Mouse (Mus musculus) liver, embryonic 16.5 days (tissue): ENCODE measurements around the gene Bcl2l1. TPM values are rescaled to one million over a fixed set of nuclear protein-coding genes. Genes with fewer than 3 reads are reported as not detected.

Experiments used
- ATAC-seq: fragments of 200-750 bp; cut with Nextera tagmentation; 2 replicates; pipeline ENCODE4 v1.8.0; 2017; ENCODE audit warnings: low read depth, mild to moderate bottlenecking, moderate number of reproducible peaks, moderate library complexity
- H3K27ac ChIP-seq: fragments of 300-500 bp; sonication (generic); 2 replicates; pipeline ENCODE4 v1.5.1; 2014; ENCODE audit warnings: mild to moderate bottlenecking, low read length
- H3K27me3 ChIP-seq: fragments of 300-500 bp; sonication (generic); 2 replicates; pipeline ENCODE4 v1.6.1; 2014; ENCODE audit warnings: low read depth, low read length, mixed read lengths; ENCODE audit not compliant: control insufficient read depth, insufficient read depth
- H3K36me3 ChIP-seq: fragments of 300-500 bp; sonication (generic); 2 replicates; pipeline ENCODE4 v1.6.1; 2014; ENCODE audit warnings: mild to moderate bottlenecking; ENCODE audit not compliant: control insufficient read depth, insufficient read depth
- H3K4me1 ChIP-seq: fragments of 300-500 bp; sonication (generic); 2 replicates; pipeline ENCODE4 v1.6.1; 2014; ENCODE audit warnings: low read depth, low read length, mixed read lengths; ENCODE audit not compliant: control insufficient read depth
- H3K4me2 ChIP-seq: fragments of 300-500 bp; sonication (generic); 2 replicates; pipeline ENCODE4 v1.6.1; 2014; ENCODE audit warnings: low read depth, low read length, mixed read lengths
- H3K4me3 ChIP-seq: fragments of 300-500 bp; sonication (generic); 2 replicates; pipeline ENCODE4 v1.5.1; 2014; ENCODE audit warnings: low read depth, mild to moderate bottlenecking, low read length
- H3K9ac ChIP-seq: fragments of 300-500 bp; sonication (generic); 2 replicates; pipeline ENCODE4 v1.6.1; 2014; ENCODE audit warnings: low read depth, low read length
- H3K9me3 ChIP-seq: fragments of 300-500 bp; sonication (generic); replicated peaks from 2 replicates; pipeline ENCODE4 v1.6.1; 2016; ENCODE audit warnings: low read length; ENCODE audit not compliant: control insufficient read depth
- WGBS: fragments of 180-500 bp; shearing (Covaris S2); extraction: QIAGEN DNeasy Blood & Tissue Kit; methylation state at CpG from one replicate; pipeline ENCODE4 v1.1.7; 2014; ENCODE audit not compliant: insufficient replicate concordance; 5-methylcytosine and 5-hydroxymethylcytosine counted together
- polyA plus RNA-seq: library from polyadenylated mRNA; unstranded; fragments of >200 nt; fragmentation: Nextera tagmentation; extraction: Ambion mirVana; gene quantifications from 2 replicates; pipeline ENCODE4 v1.2.1, GENCODE M21; 2015

The Bcl2l1 gene
- 213 and 241 TPM in 2 replicates for polyA plus RNA-seq

- H3K4me1 ChIP-seq, result peaks cover 36% of the 10 kb centered on the region
- ATAC-seq, result peak; percentile 94
These were observed at the start of gene Bcl2l1 for GRCm38 (mm10) chr2:152831019-152831878. Gene Bcl2l1, minus strand, starts transcription at chr2:152831728.

DNA sequence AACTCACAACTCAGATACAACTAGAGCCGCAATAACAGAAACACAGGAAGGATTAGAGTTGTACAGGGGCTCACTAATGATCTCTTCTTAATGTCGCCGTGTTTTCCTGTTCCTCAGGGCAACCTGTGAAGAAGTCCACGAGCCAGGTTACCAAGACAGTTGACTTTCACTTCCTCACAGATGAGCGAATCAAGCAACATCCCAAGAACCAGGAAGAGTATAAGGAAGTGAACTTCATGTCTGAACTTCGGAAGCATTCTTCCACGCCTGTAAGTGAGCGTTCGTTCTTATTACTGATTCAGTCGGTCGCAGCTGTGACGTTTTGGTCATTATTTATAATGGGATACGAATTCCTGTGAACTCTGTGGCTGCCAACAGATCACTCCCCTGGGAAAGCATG, 49.4 kb upstream of the Bcl2l1 start:
- H3K9me3 ChIP-seq, result no peaks in the 10 kb centered on the region
- H3K4me2 ChIP-seq, result no peak overlapping the region
- H3K4me3 ChIP-seq, result no peak overlapping the region
- ATAC-seq, result no peak
- 90% methylated on average over 13 of the region's 13 CpGs for WGBS
- no peak overlapping the region for H3K9ac ChIP-seq
- H3K4me1 ChIP-seq, result no peaks in the 10 kb centered on the region
- no peaks in the 10 kb centered on the region for H3K27me3 ChIP-seq
- H3K27ac ChIP-seq, result no peak overlapping the region
- H3K36me3 ChIP-seq, result peaks cover 88% of the 10 kb centered on the region

More at GRCm38 (mm10) chr2:152831019-152831878, at the start of gene Bcl2l1:
- Histone ChIP-seq H3K36me3 (peaks cover 3% of the 10 kb centered on the region; the same call in 1 of the 2 replicates), H3K9me3 (no peaks in the 10 kb centered on the region), H3K27ac (peak within 1 kb of the TSS; percentile 96), H3K4me3 (peak within 1 kb of the TSS; percentile 88), H3K9ac (peak within 1 kb of the TSS; percentile 98), H3K27me3 (no peaks in the 10 kb centered on the region), H3K4me2 (peak within 1 kb of the TSS; percentile 75)
- under 1% methylated on average over 65 of the region's 74 CpGs for WGBS

- H3K4me1 ChIP-seq, result no peaks in the 10 kb centered on the region
- ATAC-seq, result no peak; the same call in 1 of the 2 replicates
- H3K27me3 ChIP-seq, result no peaks in the 10 kb centered on the region
- no peaks in the 10 kb centered on the region for H3K9me3 ChIP-seq
- 61% methylated on average over 3 of the region's 3 CpGs for WGBS
- no peak overlapping the region for H3K9ac ChIP-seq
- H3K4me3 ChIP-seq, result no peak overlapping the region
- H3K4me2 ChIP-seq, result no peak overlapping the region
- H3K36me3 ChIP-seq, result peaks cover 81% of the 10 kb centered on the region
- H3K27ac ChIP-seq, result no peak overlapping the region
These were observed 46.7 kb upstream of the Bcl2l1 start for GRCm38 (mm10) chr2:152878239-152878638.

- H3K36me3 ChIP-seq, result peaks cover 56% of the 10 kb centered on the region
- no peak overlapping the region for H3K27ac ChIP-seq
- peaks cover 3% of the 10 kb centered on the region; the same call in 1 of the 2 replicates for H3K4me1 ChIP-seq
- ATAC-seq, result no peak
- no peak overlapping the region for H3K4me2 ChIP-seq
- WGBS, result 93% methylated on average over 6 of the region's 6 CpGs
- H3K9ac ChIP-seq, result no peak overlapping the region
- no peaks in the 10 kb centered on the region for H3K9me3 ChIP-seq
- H3K4me3 ChIP-seq, result no peak overlapping the region
- no peaks in the 10 kb centered on the region for H3K27me3 ChIP-seq
These were observed 31.8 kb upstream of the Bcl2l1 start for GRCm38 (mm10) chr2:152863346-152863745.

DNA sequence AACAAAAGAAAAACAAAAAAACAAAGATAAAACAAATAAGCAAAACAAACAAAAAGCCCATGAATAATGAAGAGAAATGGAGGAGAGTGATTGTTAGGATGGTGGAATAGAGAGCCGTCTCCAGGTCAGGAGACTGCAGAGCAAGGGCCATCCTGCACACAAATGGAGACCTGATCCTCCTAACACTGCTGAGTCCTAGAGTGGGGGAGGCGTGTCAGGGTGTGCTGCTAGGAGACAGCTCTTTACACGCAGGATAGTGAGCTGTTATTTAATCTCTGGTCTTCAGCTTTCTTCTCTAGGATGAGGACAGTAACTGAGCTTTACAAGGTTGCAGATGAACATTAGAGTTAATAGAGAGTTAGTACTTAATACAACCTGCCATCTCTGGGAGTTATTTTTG, 31.1 kb upstream of the Bcl2l1 start:
- no peaks in the 10 kb centered on the region for H3K27me3 ChIP-seq
- H3K9ac ChIP-seq, result no peak overlapping the region
- H3K4me3 ChIP-seq, result no peak overlapping the region
- WGBS, result 70% methylated on average over 3 of the region's 3 CpGs
- H3K4me2 ChIP-seq, result no peak overlapping the region
- peaks cover 59% of the 10 kb centered on the region for H3K36me3 ChIP-seq
- H3K9me3 ChIP-seq, result no peaks in the 10 kb centered on the region
- H3K4me1 ChIP-seq, result peaks cover 3% of the 10 kb centered on the region; the same call in 1 of the 2 replicates
- no peak overlapping the region for H3K27ac ChIP-seq
- no peak for ATAC-seq

- H3K4me2 ChIP-seq, result no peak overlapping the region
- no peak overlapping the region for H3K9ac ChIP-seq
- no peak overlapping the region for H3K27ac ChIP-seq
- no peak for ATAC-seq
- H3K9me3 ChIP-seq, result no peaks in the 10 kb centered on the region
- H3K4me1 ChIP-seq, result no peaks in the 10 kb centered on the region; the same call in 1 of the 2 replicates
- no peaks in the 10 kb centered on the region for H3K27me3 ChIP-seq
- WGBS, result 94% methylated on average over 1 of the region's 1 CpGs
- H3K36me3 ChIP-seq, result peaks cover 57% of the 10 kb centered on the region
- no peak overlapping the region for H3K4me3 ChIP-seq
These were observed 30.4 kb upstream of the Bcl2l1 start for GRCm38 (mm10) chr2:152861891-152862290.

GRCm38 (mm10) chr2:152859501-152859900, 28.0 kb upstream of the Bcl2l1 start:
- H3K27me3 ChIP-seq, result no peaks in the 10 kb centered on the region
- peaks cover 62% of the 10 kb centered on the region for H3K36me3 ChIP-seq
- WGBS, result 95% methylated on average over 3 of the region's 3 CpGs
- H3K9me3 ChIP-seq, result no peaks in the 10 kb centered on the region
- no peak overlapping the region for H3K4me2 ChIP-seq
- no peak for ATAC-seq
- no peak overlapping the region for H3K4me3 ChIP-seq
- H3K9ac ChIP-seq, result no peak overlapping the region
- H3K27ac ChIP-seq, result no peak overlapping the region
- no peaks in the 10 kb centered on the region for H3K4me1 ChIP-seq

GRCm38 (mm10) chr2:152848466-152848865, 16.9 kb upstream of the Bcl2l1 start:
- Histone ChIP-seq H3K4me1 (peaks cover 12% of the 10 kb centered on the region), H3K27ac (peak overlapping the region; percentile 84), H3K36me3 (peaks cover 29% of the 10 kb centered on the region), H3K9ac (peak overlapping the region; percentile 79), H3K4me3 (peak overlapping the region; percentile 76), H3K4me2 (peak overlapping the region; percentile 55), H3K27me3 (no peaks in the 10 kb centered on the region), H3K9me3 (no peaks in the 10 kb centered on the region)
- peak; percentile 32 for ATAC-seq
- 3% methylated on average over 2 of the region's 2 CpGs for WGBS

GRCm38 (mm10) chr2:152847815-152848302, 16.3 kb upstream of the Bcl2l1 start, which contains the start of gene Tpx2:
Gene Tpx2, plus strand, starts transcription at chr2:152847964.
- Histone ChIP-seq H3K9ac (peak within 1 kb of the TSS; percentile 79), H3K27me3 (no peaks in the 10 kb centered on the region), H3K4me1 (peaks cover 12% of the 10 kb centered on the region), H3K4me2 (peak within 1 kb of the TSS; percentile 55), H3K4me3 (peak within 1 kb of the TSS; percentile 76), H3K27ac (peak within 1 kb of the TSS; percentile 84), H3K9me3 (no peaks in the 10 kb centered on the region), H3K36me3 (peaks cover 23% of the 10 kb centered on the region)
- ATAC-seq, result peak; percentile 98
- under 1% methylated on average over 34 of the region's 34 CpGs for WGBS
